In the genomic region with DNA sequence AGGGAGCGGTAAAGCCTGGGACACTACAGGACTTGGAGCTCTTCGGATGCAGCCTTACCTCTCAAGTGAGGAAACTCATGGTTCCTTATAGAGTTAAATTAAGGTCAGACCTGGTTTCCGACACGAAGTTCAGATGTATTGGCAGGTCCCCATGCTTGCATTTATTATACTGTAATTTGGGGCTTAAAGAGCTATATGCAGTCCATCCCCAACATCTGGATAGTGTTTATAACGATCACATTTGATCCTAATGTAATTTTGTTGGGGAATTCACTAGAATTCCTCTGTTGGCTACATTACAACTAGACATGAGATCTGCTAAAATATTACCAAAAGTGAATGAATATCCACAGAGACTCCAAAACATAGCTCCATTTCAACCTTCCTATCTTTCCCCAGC, we compare ENCODE assay signal across 21 mouse cellular contexts. TPM values are rescaled to one million over a fixed set of nuclear protein-coding genes. Genes with fewer than 3 reads are reported as not detected.
DNase-seq lines count a peak whose midpoint lies in the region; ATAC-seq and TF ChIP-seq lines count a peak whose summit lies in the region.
"Had no signal": no experiment of that assay in that cellular context is flagged by ENCODE, and none has a peak within 500 bp of the region (broad histone marks: within the 10 kb centered on the region; RNA-seq: fewer than 3 reads in every experiment).

No protein-coding gene starts in this region.

- no peaks in the 10 kb centered on the region for H3K9me3 ChIP-seq in embryonic facial prominence, embryonic 14.5 days (ENCODE audit: control insufficient read depth, low read length)
- no peaks in the 10 kb centered on the region for H3K9me3 ChIP-seq in limb, embryonic 13.5 days
- no peaks in the 10 kb centered on the region for H3K9me3 ChIP-seq in lung, postnatal 0 days (ENCODE audit: low read length)
- H3K9me3 ChIP-seq: forebrain, embryonic 13.5 days; heart, embryonic 12.5 days had no signal

- no peak overlapping the region for H3K9ac ChIP-seq in embryonic facial prominence, embryonic 14.5 days (ENCODE audit: low read depth, low read length)
- H3K9ac ChIP-seq in limb, embryonic 13.5 days, result no peak overlapping the region
- no peak overlapping the region for H3K9ac ChIP-seq in lung, postnatal 0 days (replicated peaks; ENCODE audit: low read depth)
- H3K9ac ChIP-seq: forebrain, embryonic 13.5 days; forebrain, postnatal 0 days; heart, embryonic 12.5 days had no signal

- DNase-seq in testis, postnatal 10 days (ENCODE audit: low spot score), result peak; percentile 45
- DNase-seq in testis, postnatal 14 days (ENCODE audit: low spot score), result no peak
- peak; percentile 89 for DNase-seq in embryonic facial prominence, embryonic 14.5 days (ENCODE audit: low spot score)
- DNase-seq in c-Kit-positive CD71-positive TER-119-positive erythroid progenitor cells, embryonic 14.5 days (ENCODE audit: low spot score), result no peak
- DNase-seq in lung, postnatal 0 days (ENCODE audit: low spot score), result no peak
- DNase-seq in adrenal gland, postnatal 4 days (ENCODE audit: low spot score in 2 of 2), result no peak
- DNase-seq: adrenal gland, postnatal 36 days; cerebellum, adult 11-12 months; cerebellum, adult 9-10 months; cerebellum, postnatal 25 days; forebrain, postnatal 0 days; gastrocnemius, postnatal 14 days; heart, postnatal 36 days had no signal

- ATAC-seq in embryonic facial prominence, embryonic 14.5 days (ENCODE audit: low read depth), result peak; percentile 54
- peak; percentile 57; the same call in 1 of the 2 replicates for ATAC-seq in limb, embryonic 13.5 days (ENCODE audit: low FRiP score, low read depth)
- no peak for ATAC-seq in lung, postnatal 0 days
- ATAC-seq: activated CD4-positive, CD25-positive, alpha-beta regulatory T cell, adult 4 months; forebrain, embryonic 13.5 days; forebrain, postnatal 0 days; hindbrain, embryonic 16.5 days; inflammation-experienced regulatory T-cells, adult 6 months; Patski had no signal

- no peak overlapping the region for H3K4me3 ChIP-seq in embryonic facial prominence, embryonic 14.5 days (ENCODE audit: low read depth, low read length)
- no peak overlapping the region for H3K4me3 ChIP-seq in limb, embryonic 13.5 days
- no peak overlapping the region for H3K4me3 ChIP-seq in lung, postnatal 0 days (ENCODE audit: low read depth, low read length)
- H3K4me3 ChIP-seq: forebrain, embryonic 13.5 days; heart, embryonic 12.5 days had no signal

- no peak overlapping the region for H3K27ac ChIP-seq in embryonic facial prominence, embryonic 14.5 days (replicated peaks; ENCODE audit: low read depth, low read length)
- no peak overlapping the region for H3K27ac ChIP-seq in limb, embryonic 13.5 days
- H3K27ac ChIP-seq in lung, postnatal 0 days (ENCODE audit: low read length), result no peak overlapping the region
- H3K27ac ChIP-seq: forebrain, embryonic 13.5 days had no signal

- no peak for TF ChIP-seq EP300 in lung, postnatal 0 days (IDR thresholded peaks at IDR 0.05)

- WGBS in embryonic facial prominence, embryonic 14.5 days, result 48% methylated on average over 5 of the region's 5 CpGs
- WGBS in limb, embryonic 13.5 days, result 23% methylated on average over 5 of the region's 5 CpGs
- 72% methylated on average over 5 of the region's 5 CpGs for WGBS in lung, postnatal 0 days

- H3K36me3 ChIP-seq in embryonic facial prominence, embryonic 14.5 days (ENCODE audit: control insufficient read depth, insufficient read depth, low read length), result no peaks in the 10 kb centered on the region
- H3K36me3 ChIP-seq in limb, embryonic 13.5 days, result no peaks in the 10 kb centered on the region
- H3K36me3 ChIP-seq in lung, postnatal 0 days (ENCODE audit: insufficient read depth, low read length), result no peaks in the 10 kb centered on the region
- H3K36me3 ChIP-seq: heart, embryonic 12.5 days had no signal

- no peak for TF ChIP-seq CTCF in lung, postnatal 0 days (IDR thresholded peaks at IDR 0.05)

- peak overlapping the region; percentile 27 for H3K4me2 ChIP-seq in embryonic facial prominence, embryonic 14.5 days (ENCODE audit: low read depth, low read length)
- peak overlapping the region; percentile 50 for H3K4me2 ChIP-seq in limb, embryonic 13.5 days (replicated peaks)
- no peak overlapping the region for H3K4me2 ChIP-seq in lung, postnatal 0 days (replicated peaks; ENCODE audit: low read depth, low read length)
- H3K4me2 ChIP-seq: forebrain, embryonic 13.5 days; heart, embryonic 12.5 days had no signal

- peaks cover 23% of the 10 kb centered on the region for H3K4me1 ChIP-seq in embryonic facial prominence, embryonic 14.5 days (ENCODE audit: control insufficient read depth, insufficient read depth, low read length)
- H3K4me1 ChIP-seq in limb, embryonic 13.5 days, result peaks cover 46% of the 10 kb centered on the region
- H3K4me1 ChIP-seq in lung, postnatal 0 days (ENCODE audit: insufficient read depth, low read depth, low read length), result no peaks in the 10 kb centered on the region

- H3K27me3 ChIP-seq in embryonic facial prominence, embryonic 14.5 days (replicated peaks; ENCODE audit: control insufficient read depth, insufficient read depth, low read length), result no peaks in the 10 kb centered on the region
- H3K27me3 ChIP-seq in limb, embryonic 13.5 days, result peaks cover 3% of the 10 kb centered on the region; the same call in 1 of the 2 replicates
- H3K27me3 ChIP-seq in lung, postnatal 0 days (replicated peaks; ENCODE audit: insufficient read depth, low read length), result no peaks in the 10 kb centered on the region
- H3K27me3 ChIP-seq: CH12.LX; forebrain, embryonic 13.5 days; heart, embryonic 12.5 days had no signal

RNA-seq across cellular contexts. Expression of a gene that starts 18.8 kb away (rescaled TPM):
- 43.6 and 44.4 TPM in 2 replicates for polyA plus RNA-seq in embryonic facial prominence, embryonic 14.5 days (2014; fragmentation: Nextera tagmentation; extraction: Ambion mirVana)
- 48.5 and 50.7 TPM in 2 replicates for polyA plus RNA-seq in limb, embryonic 13.5 days (2015; fragmentation: Nextera tagmentation; extraction: Ambion mirVana)
- polyA plus RNA-seq in lung, postnatal 0 days (2015; fragmentation: Nextera tagmentation; extraction: Ambion mirVana), result 33.4 and 35.7 TPM in 2 replicates
- 10 to 100 TPM; 22.6 to 22.9 TPM for total RNA-seq in adrenal gland, postnatal 4 days (2021)

RNA-seq across cellular contexts. Expression of a gene that starts 43.8 kb away (rescaled TPM):
- 4.1 and 4.2 TPM in 2 replicates for polyA plus RNA-seq in embryonic facial prominence, embryonic 14.5 days (2014; fragmentation: Nextera tagmentation; extraction: Ambion mirVana)
- 1.6 and 1.8 TPM in 2 replicates for polyA plus RNA-seq in limb, embryonic 13.5 days (2015; fragmentation: Nextera tagmentation; extraction: Ambion mirVana)
- polyA plus RNA-seq in lung, postnatal 0 days (2015; fragmentation: Nextera tagmentation; extraction: Ambion mirVana), result 1.6 and 1.7 TPM in 2 replicates
- total RNA-seq in adrenal gland, postnatal 4 days (2021), result 1 to 10 TPM; 2.0 to 2.2 TPM

RNA-seq across cellular contexts. Expression of a gene that starts 44.3 kb away (rescaled TPM):
- 105 and 122 TPM in 2 replicates for polyA plus RNA-seq in embryonic facial prominence, embryonic 14.5 days (2014; fragmentation: Nextera tagmentation; extraction: Ambion mirVana)
- polyA plus RNA-seq in limb, embryonic 13.5 days (2015; fragmentation: Nextera tagmentation; extraction: Ambion mirVana), result 91.7 and 95.6 TPM in 2 replicates
- polyA plus RNA-seq in lung, postnatal 0 days (2015; fragmentation: Nextera tagmentation; extraction: Ambion mirVana), result 152 and 165 TPM in 2 replicates
- total RNA-seq in adrenal gland, postnatal 4 days (2021), result 100 to 1,000 TPM; 117 TPM

Comparison
In these comparisons a context has a peak if more than half of its experiments do, and no peak if none do; other contexts are left out.
1. DNase-seq: peak in testis, postnatal 10 days (single experiment) and embryonic facial prominence, embryonic 14.5 days (single experiment); none in testis, postnatal 14 days (single experiment), c-Kit-positive CD71-positive TER-119-positive erythroid progenitor cells, embryonic 14.5 days (single experiment), lung, postnatal 0 days (single experiment) and adrenal gland, postnatal 4 days (0 of 2).